Mouse (Mus musculus) thymus, adult 2 months (tissue): ENCODE measurements around the gene Stam.

ENCODE experiments used
- CTCF ChIP-seq: fragments of 200-500 bp; IDR thresholded peaks from 2 replicates; pipeline ENCODE4 v1.5.1; 2012; ENCODE audit warnings: mild to moderate bottlenecking, control low read depth, low read length, moderate library complexity, borderline replicate concordance; ENCODE audit not compliant: control insufficient read depth, poor library complexity, insufficient read depth; ENCODE audit errors: extremely low read depth
- POLR2A ChIP-seq: fragments of 200-500 bp; IDR thresholded peaks from 2 replicates; pipeline ENCODE4 v1.6.1; 2012; ENCODE audit warnings: mild to moderate bottlenecking, low read length, control low read depth, moderate library complexity; ENCODE audit not compliant: control insufficient read depth, poor library complexity, insufficient read depth; ENCODE audit errors: extremely low read depth

- TF ChIP-seq POLR2A (no peak), CTCF (no peak)
Observed at GRCm38 (mm10) chr2:14102603-14103002, 28.7 kb downstream of the Stam start.
